Mouse (Mus musculus) kidney, adult 9 months (tissue): ENCODE data around the gene Gsta4.
A peak's percentile ranks its signal among the peaks of the same experiment; 100 is the strongest.
"Not testable (repeated sequence)": the region's sequence is repeated elsewhere in the genome, so short reads cannot be mapped to it uniquely, and the experiment has no call there.

ENCODE experiments used
- DNase-seq: peaks from one replicate; pipeline ENCODE4 v3.0.0; 2022

Gene Gsta4

DNA sequence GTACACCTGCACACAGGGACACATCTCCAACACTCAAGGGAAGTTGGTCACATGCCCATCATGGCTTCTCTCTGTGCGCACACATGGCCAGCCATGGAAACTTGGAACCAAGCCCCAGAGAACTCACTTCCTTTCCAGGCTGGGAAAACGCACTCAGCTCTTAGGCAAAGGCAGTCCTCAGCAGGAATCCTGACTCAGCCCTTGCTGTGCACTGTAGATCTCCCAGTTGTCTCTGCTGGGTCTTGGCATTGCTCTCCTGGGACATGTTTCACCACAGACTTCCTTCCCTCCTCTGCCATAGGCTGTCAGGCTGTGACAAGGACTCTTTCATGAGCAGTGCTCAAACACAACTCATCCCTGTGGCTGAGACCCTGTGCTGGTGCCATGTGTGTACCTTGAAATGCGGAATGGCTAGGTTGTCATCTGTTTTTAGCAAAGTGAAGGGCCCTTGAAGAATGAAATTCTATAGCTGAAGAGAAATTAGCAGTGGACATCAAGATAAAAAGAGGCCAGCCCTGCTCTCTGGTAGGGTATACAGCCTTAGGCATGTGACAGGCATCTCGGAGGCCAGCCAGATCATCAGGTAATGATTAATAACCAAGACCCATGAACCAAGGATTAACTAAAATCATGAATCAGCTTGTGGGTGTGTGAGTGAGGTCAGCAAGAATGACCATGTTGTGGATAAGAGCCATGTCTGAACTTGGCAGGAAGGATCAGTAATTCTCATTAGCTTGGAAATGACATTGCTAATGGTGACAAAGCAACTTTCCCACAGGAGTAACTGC, 73.3 kb downstream of the Gsta4 start:
- peak; percentile 90 for DNase-seq

DNA sequence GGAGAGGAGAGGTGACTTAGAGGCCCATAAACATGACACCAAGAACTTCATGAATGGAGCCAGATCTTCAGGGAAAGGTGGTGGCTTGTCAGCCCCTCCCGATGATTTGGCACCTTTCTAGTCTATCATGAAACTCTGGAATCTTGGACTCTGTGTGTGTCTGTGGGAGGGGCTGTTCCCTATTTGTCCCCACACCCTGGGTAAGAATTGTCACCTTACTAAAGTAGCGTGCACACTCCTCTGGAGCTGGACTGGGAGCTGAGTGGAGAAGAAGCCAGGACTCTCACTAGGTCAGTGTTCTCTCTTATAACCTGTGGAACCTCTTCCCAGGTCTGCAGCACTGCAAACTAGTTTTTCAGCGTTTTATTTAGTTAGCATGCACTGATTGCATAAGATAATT, 74.3 kb downstream of the Gsta4 start, which contains the start of gene Gm3776:
Gene Gm3776, plus strand, starts transcription at position 216 of the 400 bp plus-strand sequence.
- not testable (repeated sequence) for DNase-seq
